ENCODE assay signal across 8 mouse cellular contexts in the genomic region with DNA sequence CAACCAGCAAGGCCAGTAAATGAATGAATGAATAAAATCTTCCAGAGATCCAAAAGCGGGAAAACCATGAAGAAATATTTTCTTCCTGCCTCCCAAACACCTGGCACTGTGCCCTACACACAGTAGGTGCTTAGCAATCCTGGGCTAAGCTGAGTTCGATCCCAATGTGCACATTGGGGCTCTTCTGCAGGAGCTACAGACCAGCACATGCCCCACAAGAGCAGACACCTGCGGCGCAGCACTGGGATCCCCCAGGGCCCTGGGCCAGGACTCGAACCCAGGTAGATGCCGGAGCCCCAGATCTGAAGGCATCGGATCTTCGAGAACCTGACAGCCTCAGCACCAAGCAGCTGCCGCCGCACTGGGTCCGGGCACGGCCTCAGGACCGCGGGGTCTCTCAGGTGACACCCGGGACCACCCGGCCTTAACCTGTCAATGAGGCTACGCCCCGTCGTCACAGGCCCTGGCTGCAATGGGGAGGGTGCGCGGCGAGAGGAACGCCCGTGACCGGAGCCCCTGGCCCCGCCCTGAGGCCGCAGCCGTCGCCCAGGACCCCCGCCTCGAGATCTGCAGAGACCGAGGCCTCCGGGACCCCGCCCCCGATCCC. TPM values are rescaled to one million over a fixed set of nuclear protein-coding genes. Genes with fewer than 3 reads are reported as not detected.
DNase-seq lines count a peak whose midpoint lies in the region; ATAC-seq and TF ChIP-seq lines count a peak whose summit lies in the region.

No protein-coding gene starts in this region.

- peak overlapping the region; percentile 79 for H3K4me2 ChIP-seq in limb, embryonic 15.5 days

- H3K27me3 ChIP-seq in spleen, adult 2 months (ENCODE audit: control insufficient read depth, insufficient read depth, low read length): no peaks in the 10 kb centered on the region
- H3K27me3 ChIP-seq in limb, embryonic 15.5 days: no peaks in the 10 kb centered on the region

- no peak for ATAC-seq in cerebellum, adult (ENCODE audit: insufficient number of reproducible peaks, low FRiP score, low TSS enrichment)
- 0 out of 2 replicates have a peak, but pooled peaks have one; percentile 2 for ATAC-seq in limb, embryonic 15.5 days (ENCODE audit: insufficient number of reproducible peaks, low FRiP score, low TSS enrichment, low read depth)

- H3K9me3 ChIP-seq in limb, embryonic 15.5 days: no peaks in the 10 kb centered on the region

- peak; percentile 70 to 72 for DNase-seq in cerebellum, postnatal 10 days
- no peak for DNase-seq in spleen, adult 2 months (ENCODE audit: low read depth in 1 of 2, low spot score in 2 of 2)
- DNase-seq in spleen, adult 18-20 months: no peak
- no peak for DNase-seq in right cerebral cortex, adult 2 months (ENCODE audit: low spot score in 2 of 2)
- no peak for DNase-seq in B cell, adult 2 months
- DNase-seq in layer of hippocampus, postnatal 25 days (ENCODE audit: extremely low spot score in 1 of 2, low spot score in 1 of 2): no peak

- H3K9ac ChIP-seq in limb, embryonic 15.5 days: peak overlapping the region; percentile 72

- TF ChIP-seq CTCF in spleen, adult 2 months (IDR thresholded peaks at IDR 0.05; ENCODE audit: extremely low read depth, insufficient read depth, insufficient read length, insufficient replicate concordance): no peak

- peaks cover 11% of the 10 kb centered on the region for H3K36me3 ChIP-seq in spleen, adult 2 months (ENCODE audit: control insufficient read depth, insufficient read depth, low read length)
- peaks cover 28% of the 10 kb centered on the region for H3K36me3 ChIP-seq in limb, embryonic 15.5 days

- H3K27ac ChIP-seq in spleen, adult 2 months (ENCODE audit: insufficient read depth, low read length): peak overlapping the region; percentile 41; the same call in 1 of the 2 replicates
- peak overlapping the region; percentile 80 for H3K27ac ChIP-seq in limb, embryonic 15.5 days

- WGBS in spleen, adult 2 months: under 1% methylated on average over 35 of the region's 35 CpGs
- WGBS in limb, embryonic 15.5 days: 2% methylated on average over 35 of the region's 35 CpGs

- no peak for TF ChIP-seq POLR2A in spleen, adult 2 months (IDR thresholded peaks at IDR 0.05; ENCODE audit: low read depth, low read length)

- peak overlapping the region; percentile 85 for H3K4me3 ChIP-seq in spleen, adult 2 months (ENCODE audit: extremely low read depth, insufficient read depth, insufficient read length)
- peak overlapping the region; percentile 85 for H3K4me3 ChIP-seq in limb, embryonic 15.5 days

- H3K4me1 ChIP-seq in spleen, adult 2 months (ENCODE audit: control insufficient read depth, insufficient read depth, insufficient read length): peaks cover 2% of the 10 kb centered on the region; the same call in 1 of the 2 replicates
- H3K4me1 ChIP-seq in limb, embryonic 15.5 days: peaks cover 14% of the 10 kb centered on the region

RNA-seq across cellular contexts. Expression of a gene that starts 0.4 kb away (rescaled TPM):
- polyA plus RNA-seq in spleen, adult 2 months (2012; rRNA removed): 26.0 and 28.8 TPM in 2 replicates
- 33.4 and 35.4 TPM in 2 replicates for polyA plus RNA-seq in limb, embryonic 15.5 days (2015; fragmentation: Nextera tagmentation; extraction: Ambion mirVana)
- 100 to 1,000 TPM; 149 to 154 TPM for total RNA-seq in layer of hippocampus, postnatal 25 days (2021)

RNA-seq across cellular contexts. Expression of a gene that starts 8.5 kb away (rescaled TPM):
- 10.9 and 21.0 TPM in 2 replicates for polyA plus RNA-seq in spleen, adult 2 months (2012; rRNA removed)
- 17.5 and 24.6 TPM in 2 replicates for polyA plus RNA-seq in limb, embryonic 15.5 days (2015; fragmentation: Nextera tagmentation; extraction: Ambion mirVana)
- 10 to 100 TPM in 1 of 2 experiments, 1 to 10 TPM in 1; 8.0 to 11.1 TPM for total RNA-seq in layer of hippocampus, postnatal 25 days (2021)

RNA-seq across cellular contexts. Expression of a gene that starts 14.7 kb away (rescaled TPM):
- polyA plus RNA-seq in spleen, adult 2 months (2012; rRNA removed): 3.2 and 5.4 TPM in 2 replicates
- polyA plus RNA-seq in limb, embryonic 15.5 days (2015; fragmentation: Nextera tagmentation; extraction: Ambion mirVana): 0.61 and 0.81 TPM in 2 replicates
- total RNA-seq in layer of hippocampus, postnatal 25 days (2021): not detected

RNA-seq across cellular contexts. Expression of a gene that starts 35.4 kb away (rescaled TPM):
- polyA plus RNA-seq in spleen, adult 2 months (2012; rRNA removed): 44.5 and 46.3 TPM in 2 replicates
- polyA plus RNA-seq in limb, embryonic 15.5 days (2015; fragmentation: Nextera tagmentation; extraction: Ambion mirVana): 47.5 and 48.6 TPM in 2 replicates
- 10 to 100 TPM; 13.3 to 15.0 TPM for total RNA-seq in layer of hippocampus, postnatal 25 days (2021)

Comparison
In these comparisons a context has a peak if more than half of its experiments do, and no peak if none do; other contexts are left out.
1. DNase-seq: peak in cerebellum, postnatal 10 days (2 of 2); none in spleen, adult 2 months (0 of 2), spleen, adult 18-20 months (0 of 2), right cerebral cortex, adult 2 months (0 of 2), B cell, adult 2 months (0 of 2) and layer of hippocampus, postnatal 25 days (0 of 2).